Mouse (Mus musculus): Measurements from ENCODE around the gene Hnf4a. TPM values are rescaled to one million over a fixed set of nuclear protein-coding genes. Genes with fewer than 3 reads are reported as not detected.

The Hnf4a gene
- total and polyA plus RNA-seq, 3 experiments = 0.39 to 1.1 TPM; not detected in 1

DNA sequence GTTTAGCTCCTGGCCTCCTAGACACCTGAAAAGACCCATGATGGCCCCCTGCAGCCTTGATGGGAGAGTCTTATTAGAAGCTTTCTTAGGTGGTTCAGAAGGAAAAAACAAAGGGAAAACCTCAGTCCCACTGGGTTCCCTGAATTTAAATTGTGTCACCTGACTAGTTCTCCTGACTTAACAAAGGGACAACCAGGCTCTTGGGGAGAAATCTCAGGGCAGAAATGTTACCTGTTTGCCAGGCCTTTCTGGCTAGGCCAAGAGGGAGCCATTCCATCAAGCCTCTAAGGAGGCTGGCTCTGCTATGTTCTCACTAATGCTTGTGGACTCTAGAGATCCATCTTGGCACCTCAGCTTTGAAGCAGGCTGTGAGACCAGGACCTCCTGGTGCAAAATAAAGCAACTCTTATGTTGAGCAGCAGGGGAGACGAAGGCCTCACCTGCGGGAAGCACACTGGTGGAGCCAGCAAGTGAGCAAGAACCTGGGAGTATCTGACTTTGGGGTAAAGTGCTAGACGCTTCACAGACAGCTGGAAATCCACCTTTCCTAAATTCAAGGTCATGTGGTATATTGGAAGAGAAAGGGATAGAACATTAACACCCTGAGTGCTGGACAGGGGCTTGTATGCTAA lies 110.7 kb downstream of the Hnf4a start:
- no peaks in the 10 kb centered on the region for H3K9me3 ChIP-seq (replicated peaks; ENCODE audit: insufficient read depth, low read length)
- no peak overlapping the region for H3K9ac ChIP-seq (ENCODE audit: control insufficient read depth, low read depth, low read length, poor library complexity, severe bottlenecking)
- no peaks in the 10 kb centered on the region for H3K27me3 ChIP-seq (ENCODE audit: control insufficient read depth in 1 of 2, insufficient read depth in 2 of 2, low read length in 2 of 2)
- TF ChIP-seq USF2 (IDR thresholded peaks at IDR 0.05; ENCODE audit: borderline replicate concordance in 1 of 2, insufficient read depth in 1 of 2, low read depth in 1 of 2, low read length in 2 of 2) (0 out of 4 replicates have a peak, but pooled peaks of 1 of the 2 experiments have one; percentile 5), BHLHE40 (IDR thresholded peaks at IDR 0.05; ENCODE audit: borderline replicate concordance, low read depth, low read length) (0 out of 2 replicates have a peak, but pooled peaks have one; percentile 1), CHD2 (IDR thresholded peaks at IDR 0.05; ENCODE audit: low read length) (peak; percentile 6; the same call in 1 of the 2 replicates), USF1 (IDR thresholded peaks at IDR 0.05; ENCODE audit: low read depth, low read length) (no peak; the same call in 1 of the 2 replicates), POLR2AphosphoS2 (IDR thresholded peaks at IDR 0.05; ENCODE audit: low read length) (peak; percentile 66; the same call in 1 of the 2 replicates), E2F4 (IDR thresholded peaks at IDR 0.05; ENCODE audit: borderline replicate concordance, low read depth, low read length) (no peak)
- H3K4me1 ChIP-seq (ENCODE audit: control insufficient read depth in 1 of 2, insufficient read depth in 2 of 2, low read length in 2 of 2) = no peaks in the 10 kb centered on the region
- no peak overlapping the region for H3K27ac ChIP-seq (ENCODE audit: control insufficient read depth, low read depth, low read length)
- no peak overlapping the region for H3K4me3 ChIP-seq (ENCODE audit: control insufficient read depth in 1 of 2, insufficient read depth in 1 of 2, low read depth in 2 of 2, low read length in 2 of 2)
- H3K79me2 ChIP-seq (ENCODE audit: control insufficient read depth, insufficient read depth, low read length, poor library complexity) = no peaks in the 10 kb centered on the region
- peak; percentile 45 for DNase-seq (ENCODE audit: low read depth, low spot score)
- H3K36me3 ChIP-seq (ENCODE audit: control insufficient read depth in 1 of 2, insufficient read depth in 2 of 2, low read length in 2 of 2) = peaks cover 0 to 19% of the 10 kb centered on the region in 2 experiments; a peak in 3 of 4 replicates

DNA sequence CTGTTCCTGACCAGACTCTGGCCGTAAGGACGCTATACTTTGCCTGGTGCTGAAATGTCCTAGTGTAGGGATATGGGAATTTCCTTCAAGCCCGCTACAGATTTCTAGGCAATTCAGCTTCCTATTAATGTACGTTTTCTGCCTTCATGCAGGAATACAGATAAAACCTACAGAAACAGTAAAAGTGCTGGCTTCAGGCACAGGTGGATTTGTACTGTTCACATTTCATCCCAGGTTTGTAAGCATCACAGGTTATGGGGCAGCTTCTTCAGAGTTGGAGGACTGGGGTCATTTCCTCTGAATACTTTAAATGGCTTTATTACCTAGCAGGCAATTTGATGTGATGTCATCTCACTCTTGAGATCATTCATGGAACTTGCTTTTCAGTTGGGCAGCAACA lies 111.3 kb downstream of the Hnf4a start:
- no peak overlapping the region for H3K27ac ChIP-seq (ENCODE audit: control insufficient read depth, low read depth, low read length)
- no peak for TF ChIP-seq E2F4 (IDR thresholded peaks at IDR 0.05; ENCODE audit: borderline replicate concordance, low read depth, low read length)
- TF ChIP-seq POLR2A (IDR thresholded peaks at IDR 0.05; ENCODE audit: control insufficient read depth in 1 of 2, insufficient read depth in 1 of 2, low read depth in 1 of 2, low read length in 2 of 2, poor library complexity in 1 of 2) = no peak
- TF ChIP-seq GATA1 (IDR thresholded peaks at IDR 0.05; ENCODE audit: low read depth, low read length) = no peak
- TF ChIP-seq POLR2AphosphoS2 (IDR thresholded peaks at IDR 0.05; ENCODE audit: low read length) = peak; percentile 70; the same call in 1 of the 2 replicates
- no peak for TF ChIP-seq NRF1 (IDR thresholded peaks at IDR 0.05; ENCODE audit: insufficient read depth, low read depth, low read length, poor library complexity, severe bottlenecking)
- no peak for TF ChIP-seq USF2 (IDR thresholded peaks at IDR 0.05; ENCODE audit: borderline replicate concordance in 1 of 2, insufficient read depth in 1 of 2, low read depth in 1 of 2, low read length in 2 of 2)
- TF ChIP-seq UBTF (IDR thresholded peaks at IDR 0.05; ENCODE audit: borderline replicate concordance, insufficient read depth, low read depth, low read length) = no peak
- no peak for TF ChIP-seq MXI1 (IDR thresholded peaks at IDR 0.05; ENCODE audit: low read depth, low read length)
- no peak for TF ChIP-seq ETS1 (IDR thresholded peaks at IDR 0.05; ENCODE audit: low read depth, low read length)
- TF ChIP-seq JUND (IDR thresholded peaks at IDR 0.05; ENCODE audit: low read depth, low read length) = no peak
- peak; percentile 19 for TF ChIP-seq SMC3 (IDR thresholded peaks at IDR 0.05; ENCODE audit: low read depth, low read length)
- no peak for TF ChIP-seq USF1 (IDR thresholded peaks at IDR 0.05; ENCODE audit: low read depth, low read length)
- no peak; a peak in 1 of 4 replicates for TF ChIP-seq EP300 (IDR thresholded peaks at IDR 0.05; ENCODE audit: low read depth in 1 of 2, low read length in 2 of 2)
- TF ChIP-seq CHD2 (IDR thresholded peaks at IDR 0.05; ENCODE audit: low read length) = 0 out of 2 replicates have a peak, but pooled peaks have one; percentile 4
- TF ChIP-seq ZMIZ1 (IDR thresholded peaks at IDR 0.05; ENCODE audit: low read depth, low read length) = peak; percentile 17
- TF ChIP-seq SIN3A (IDR thresholded peaks at IDR 0.05; ENCODE audit: low read length) = no peak
- TF ChIP-seq MAZ (IDR thresholded peaks at IDR 0.05; ENCODE audit: low read depth, low read length) = 0 out of 2 replicates have a peak, but pooled peaks have one; percentile 33
- no peak for TF ChIP-seq TBP (IDR thresholded peaks at IDR 0.05; ENCODE audit: low read depth, low read length)
- no peak; the same call in 1 of the 2 replicates for TF ChIP-seq MYB (IDR thresholded peaks at IDR 0.05; ENCODE audit: low read depth, low read length)
- peak; percentile 40; the same call in 1 of the 2 replicates for TF ChIP-seq RCOR1 (IDR thresholded peaks at IDR 0.05; ENCODE audit: low read depth, low read length)

More for the DNA sequence above, 111.3 kb downstream of the Hnf4a start:
- no peaks in the 10 kb centered on the region for H3K9me3 ChIP-seq (replicated peaks; ENCODE audit: insufficient read depth, low read length)
- no peaks in the 10 kb centered on the region for H3K27me3 ChIP-seq (ENCODE audit: control insufficient read depth in 1 of 2, insufficient read depth in 2 of 2, low read length in 2 of 2)
- no peaks in the 10 kb centered on the region for H3K79me2 ChIP-seq (ENCODE audit: control insufficient read depth, insufficient read depth, low read length, poor library complexity)
- no peaks in the 10 kb centered on the region for H3K4me1 ChIP-seq (ENCODE audit: control insufficient read depth in 1 of 2, insufficient read depth in 2 of 2, low read length in 2 of 2)
- peaks cover 0 to 23% of the 10 kb centered on the region in 2 experiments; a peak in 3 of 4 replicates for H3K36me3 ChIP-seq (ENCODE audit: control insufficient read depth in 1 of 2, insufficient read depth in 2 of 2, low read length in 2 of 2)
- no peak overlapping the region for H3K9ac ChIP-seq (ENCODE audit: control insufficient read depth, low read depth, low read length, poor library complexity, severe bottlenecking)
- no peak overlapping the region for H3K4me3 ChIP-seq (ENCODE audit: control insufficient read depth in 1 of 2, insufficient read depth in 1 of 2, low read depth in 2 of 2, low read length in 2 of 2)
- no peak for DNase-seq (ENCODE audit: low read depth, low spot score)

All from MEL (cell line).